Mouse (Mus musculus) retina, adult 2 months (tissue): ENCODE results near the gene Adamts8.
A peak's percentile ranks its signal among the peaks of the same experiment; 100 is the strongest.

Experiments
- DNase-seq: peaks from one replicate; pipeline ENCODE4 v3.0.0-alpha.2; 2012; ENCODE audit warnings: low read depth, low spot score

The Adamts8 gene

GRCm38 (mm10) chr9:30922197-30922894, 20.0 kb upstream of the Adamts8 start, which contains the start of gene Adamts15:
Gene Adamts15, minus strand, starts transcription at chr9:30922452.
- no peak for DNase-seq

DNA sequence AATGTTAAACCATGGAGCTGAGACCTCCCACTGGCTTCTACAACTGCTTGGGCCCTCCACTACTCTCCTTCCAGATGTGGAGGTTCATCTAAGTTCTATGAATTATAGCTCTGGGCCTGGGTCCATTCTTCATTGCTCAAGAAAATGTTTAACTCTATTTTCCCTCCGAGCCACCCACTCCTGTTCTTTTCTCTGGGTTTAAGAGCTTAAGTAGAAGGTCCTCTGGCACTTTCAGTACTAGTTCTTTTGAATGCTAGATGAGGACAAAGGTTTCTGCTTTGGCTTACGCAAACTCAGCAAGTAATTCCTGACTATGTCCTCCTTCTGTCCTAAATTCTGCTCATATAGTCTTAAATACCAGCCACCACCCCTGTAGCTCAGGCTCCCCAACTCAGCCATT, 13.6 kb upstream of the Adamts8 start:
- no peak for DNase-seq

DNA sequence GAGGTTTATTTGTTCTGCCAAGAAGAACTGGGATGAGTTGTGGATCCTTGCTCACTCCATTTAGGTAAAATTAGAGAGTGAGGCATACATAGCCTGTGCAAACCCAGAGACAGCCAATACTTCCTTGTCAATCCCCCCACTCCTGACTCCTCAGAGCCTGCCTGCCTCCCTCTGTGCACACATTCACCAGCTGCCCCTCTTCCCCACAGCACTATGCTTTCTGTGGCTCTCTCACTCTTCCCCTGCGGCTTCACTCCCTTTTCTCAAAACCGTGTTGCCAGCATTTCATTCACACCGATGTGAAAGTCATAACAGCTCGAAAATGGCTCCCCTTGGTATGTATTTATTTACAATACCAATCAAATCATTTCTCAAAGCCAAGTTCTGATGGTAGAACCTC, 10.0 kb upstream of the Adamts8 start:
- DNase-seq = no peak

DNA sequence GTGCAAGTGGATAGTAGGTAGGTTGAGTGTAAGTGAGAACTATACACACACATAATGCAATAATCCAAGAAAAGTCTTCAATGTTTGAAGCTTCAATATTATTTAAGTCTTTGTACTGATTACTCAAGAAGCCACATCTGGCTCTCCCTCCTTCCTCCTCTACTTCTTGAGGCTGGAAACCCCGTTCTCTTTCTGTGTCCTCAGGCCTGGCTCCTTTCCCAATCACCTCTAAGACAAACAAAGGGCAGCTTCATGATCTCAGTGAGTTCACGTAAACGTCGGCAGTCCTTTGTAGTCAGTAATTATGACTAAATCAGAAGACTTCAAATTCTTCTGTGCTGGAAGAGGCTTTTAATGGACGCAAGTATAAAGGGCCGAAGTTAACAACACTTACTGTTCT, 7.5 kb upstream of the Adamts8 start:
- DNase-seq = no peak

GRCm38 (mm10) chr9:30936674-30937438, 5.5 kb upstream of the Adamts8 start:
- no peak for DNase-seq

DNA sequence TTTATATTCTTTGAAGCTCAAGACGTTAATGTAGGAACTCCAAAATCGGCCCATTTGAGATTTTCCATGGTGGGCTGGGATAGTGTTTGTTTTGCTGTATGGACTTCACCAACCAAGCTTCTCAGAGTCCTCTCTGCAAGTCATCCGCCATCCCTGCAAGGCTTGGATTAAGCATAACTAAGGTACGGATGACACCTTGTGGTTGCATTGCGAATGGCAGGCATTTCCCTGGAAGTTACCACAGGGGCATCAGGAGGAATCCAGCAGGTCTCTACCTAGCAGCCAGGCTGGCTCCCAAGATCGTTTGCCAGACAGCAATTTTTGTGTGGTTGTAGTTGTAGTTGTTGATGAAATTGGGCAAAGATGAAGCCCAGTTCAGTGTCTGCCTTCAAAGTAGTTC, 2.0 kb upstream of the Adamts8 start:
- peak; percentile 67 for DNase-seq

- DNase-seq = no peak
Observed at GRCm38 (mm10) chr9:30943341-30943740, 979 bp downstream of the Adamts8 start.

DNA sequence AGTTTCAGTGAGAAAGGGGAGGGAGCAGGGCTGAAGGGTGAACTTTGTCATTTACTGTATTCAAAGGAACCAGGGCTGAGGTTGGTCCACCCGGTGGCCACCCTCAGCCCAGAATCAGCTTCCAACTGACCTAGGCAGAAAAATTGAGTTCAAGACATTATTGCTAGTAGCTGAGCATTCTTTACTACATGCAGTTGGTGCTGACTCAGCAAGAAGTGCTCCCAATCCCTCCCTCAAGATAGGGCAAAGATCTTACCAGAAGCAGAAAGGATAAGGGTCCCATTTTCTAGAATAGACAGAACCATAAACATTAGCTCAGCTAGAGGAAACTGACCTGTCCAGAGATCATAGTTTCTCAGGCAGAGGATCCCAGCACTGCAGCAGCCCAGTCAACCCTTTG, 1.9 kb downstream of the Adamts8 start:
- DNase-seq = no peak

DNA sequence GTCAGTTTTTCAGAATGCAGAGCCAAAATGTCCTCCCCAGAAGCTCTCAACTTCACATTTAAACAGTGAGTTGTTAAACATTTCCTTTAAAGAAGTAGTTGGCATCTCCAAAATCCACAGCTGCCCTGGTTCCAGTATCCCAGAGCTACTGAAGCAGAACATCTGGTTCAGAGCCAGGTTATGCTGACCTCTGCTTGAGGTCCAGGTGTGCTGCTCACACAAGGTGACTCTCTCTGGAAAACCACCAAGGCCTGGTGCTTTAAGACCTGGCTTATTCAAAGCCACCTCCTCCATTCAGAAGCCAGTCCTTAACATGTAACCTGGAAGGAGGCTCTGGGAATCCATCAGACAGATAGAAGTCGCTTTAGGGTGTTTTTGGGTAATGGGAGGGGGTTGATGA, 2.9 kb downstream of the Adamts8 start:
- DNase-seq = no peak

DNA sequence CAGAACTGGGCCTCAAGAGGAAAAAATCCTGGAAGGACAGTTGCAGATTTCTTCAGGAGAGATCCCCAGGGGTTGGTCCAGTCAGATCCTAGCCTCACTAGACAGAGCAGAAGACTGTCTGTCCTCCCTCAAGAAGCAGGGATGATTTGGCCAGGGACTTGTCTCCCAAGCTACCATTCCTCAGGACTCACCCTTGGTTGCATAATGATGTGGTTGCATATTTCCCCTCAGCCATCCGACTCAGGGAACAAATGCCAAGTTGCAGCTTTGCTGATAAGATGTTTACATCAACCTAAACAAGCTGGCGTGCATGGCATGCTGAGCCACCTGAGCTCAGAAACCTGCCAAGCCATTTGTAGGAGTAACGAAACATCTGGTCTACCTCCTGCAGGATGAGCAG, 7.1 kb downstream of the Adamts8 start:
- DNase-seq = no peak

- DNase-seq = no peak
Observed at GRCm38 (mm10) chr9:30949971-30950370, 7.6 kb downstream of the Adamts8 start.

- DNase-seq = no peak
Observed at GRCm38 (mm10) chr9:30950592-30950991, 8.2 kb downstream of the Adamts8 start.

DNA sequence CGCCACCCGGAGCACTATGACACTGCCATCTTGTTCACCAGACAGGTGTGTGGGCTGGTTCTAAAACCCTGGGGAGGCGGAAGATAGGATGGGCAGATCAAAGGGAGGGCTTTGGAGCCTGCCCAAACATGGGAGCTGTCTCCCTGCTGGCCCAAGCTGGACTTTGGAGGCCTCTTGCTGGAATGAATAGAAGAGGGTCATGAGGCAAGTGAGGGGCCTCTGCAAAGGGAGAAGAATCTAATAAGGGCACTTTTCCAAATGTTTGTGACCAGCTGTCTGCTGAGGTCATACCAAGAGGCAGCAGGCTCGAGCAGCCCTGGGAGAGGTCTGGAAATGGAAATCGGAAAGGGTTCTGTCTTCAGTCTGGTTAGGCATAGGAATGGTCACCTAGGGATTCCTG, 9.1 kb downstream of the Adamts8 start:
- no peak for DNase-seq

- no peak for DNase-seq
Observed at GRCm38 (mm10) chr9:30953287-30953686, 10.9 kb downstream of the Adamts8 start.

GRCm38 (mm10) chr9:30955246-30955645, 12.9 kb downstream of the Adamts8 start:
- no peak for DNase-seq

- DNase-seq = no peak
Observed at GRCm38 (mm10) chr9:30963780-30964179, 21.4 kb downstream of the Adamts8 start.

- DNase-seq = no peak
Observed at GRCm38 (mm10) chr9:30964685-30965084, 22.3 kb downstream of the Adamts8 start.

GRCm38 (mm10) chr9:30966881-30967280, 24.5 kb downstream of the Adamts8 start:
- DNase-seq = no peak

DNA sequence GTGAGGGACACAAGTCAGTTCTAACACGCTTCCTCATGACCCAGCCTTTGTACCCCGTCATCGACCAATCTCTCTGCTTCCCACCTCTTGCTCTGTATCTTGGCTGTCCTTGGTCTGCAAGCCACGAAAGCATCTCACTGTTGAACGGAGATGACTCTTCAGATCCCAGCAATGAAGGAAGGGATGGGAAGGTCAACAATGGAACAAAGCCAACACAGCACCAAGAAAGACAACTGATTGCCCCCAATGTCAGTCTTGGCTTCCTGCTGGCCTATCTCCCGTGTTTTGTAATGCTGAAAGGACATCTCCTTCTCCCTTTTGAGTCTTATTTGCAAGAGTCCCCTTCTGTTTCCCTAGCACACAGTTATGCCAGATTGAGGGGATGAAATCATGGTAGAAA, 25.8 kb downstream of the Adamts8 start:
- no peak for DNase-seq

- no peak for DNase-seq
Observed at GRCm38 (mm10) chr9:30970001-30970400, 27.6 kb downstream of the Adamts8 start.

DNA sequence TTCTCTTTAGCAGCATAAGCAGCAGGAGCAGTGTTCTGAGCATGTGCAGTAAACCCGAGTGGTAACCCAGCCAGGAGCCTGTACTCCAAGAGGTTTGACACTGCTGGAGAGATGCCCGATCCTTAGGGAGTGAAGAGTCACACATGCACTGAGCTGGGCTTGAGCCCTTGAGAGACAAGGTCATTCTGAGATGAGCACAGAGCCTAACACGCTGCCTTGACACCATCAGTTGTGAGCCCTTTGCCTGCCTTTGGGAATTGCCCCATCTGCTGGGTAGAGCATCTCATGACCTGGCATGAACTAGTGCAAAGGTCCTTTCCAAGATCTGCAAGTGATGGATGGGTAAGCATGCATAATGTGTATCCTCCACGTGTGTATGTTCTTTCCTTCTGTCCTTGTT, 29.6 kb downstream of the Adamts8 start:
- no peak for DNase-seq

- no peak for DNase-seq
Observed at GRCm38 (mm10) chr9:30976339-30977023, 34.1 kb downstream of the Adamts8 start.

- DNase-seq = no peak
Observed at GRCm38 (mm10) chr9:30980467-30980866, 38.1 kb downstream of the Adamts8 start.
